Mouse (Mus musculus) neural tube, embryonic 10.5 days (tissue): ENCODE measurements at regions not wholly inside any gene's neighbourhood (a gene's known extent, or its start where the extent isn't known, plus 50 kb on each side); places are given as distances from the start of the nearest gene placed in this dataset.

Source experiments
- DNase-seq: peaks from one replicate; pipeline ENCODE4 v3.0.0-alpha.2; 2017; ENCODE audit warnings: low spot score; ENCODE audit errors: extremely low spot score

GRCm38 (mm10) chr11:79766036-79766435 lies 175.0 kb downstream of the Rab11fip4 start:
- DNase-seq = no peak

GRCm38 (mm10) chr11:79765396-79765795 lies 174.4 kb downstream of the Rab11fip4 start:
- DNase-seq = no peak

- DNase-seq = no peak
Measured at GRCm38 (mm10) chr11:79764026-79764425, 173.0 kb downstream of the Rab11fip4 start.

DNA sequence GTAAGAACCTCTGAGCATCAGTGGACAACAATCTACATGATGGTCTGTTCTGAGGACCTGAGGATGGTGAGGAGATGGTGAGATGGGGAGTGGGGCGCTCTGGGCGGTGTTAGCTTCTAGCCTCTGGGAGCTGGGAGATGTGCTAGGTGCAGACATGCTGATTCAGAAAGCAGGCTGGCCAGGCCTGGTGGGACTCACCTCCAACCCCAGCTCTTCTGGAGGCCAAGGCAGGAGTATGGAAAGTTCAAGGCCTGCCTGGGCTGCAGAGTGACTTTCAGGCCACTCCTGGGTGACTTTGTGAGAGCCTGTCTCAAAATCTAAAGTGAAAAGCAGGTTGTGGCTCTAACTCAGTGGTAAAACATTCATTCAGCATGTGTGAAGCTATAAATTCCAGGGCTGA lies 171.6 kb downstream of the Rab11fip4 start:
- no peak for DNase-seq

DNA sequence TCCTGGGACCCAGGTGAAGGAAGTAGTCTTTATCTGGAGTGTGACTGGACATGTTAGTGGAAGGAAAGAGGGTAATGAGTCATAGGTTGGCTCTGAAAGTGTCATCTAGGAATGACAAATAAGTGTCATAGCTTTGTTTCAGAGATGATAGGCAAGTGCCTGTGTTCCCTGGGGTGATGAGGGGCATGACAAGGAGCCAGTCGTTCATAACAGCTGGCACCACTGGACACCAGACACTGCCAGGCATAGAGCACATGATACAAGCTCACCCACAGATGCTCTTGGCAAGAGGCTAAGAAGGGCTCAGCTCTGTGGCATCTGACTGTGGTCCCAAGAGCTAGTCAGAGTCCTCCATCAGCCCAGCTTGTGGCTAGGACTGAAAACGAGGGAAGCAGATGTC lies 171.0 kb downstream of the Rab11fip4 start:
- no peak for DNase-seq

DNA sequence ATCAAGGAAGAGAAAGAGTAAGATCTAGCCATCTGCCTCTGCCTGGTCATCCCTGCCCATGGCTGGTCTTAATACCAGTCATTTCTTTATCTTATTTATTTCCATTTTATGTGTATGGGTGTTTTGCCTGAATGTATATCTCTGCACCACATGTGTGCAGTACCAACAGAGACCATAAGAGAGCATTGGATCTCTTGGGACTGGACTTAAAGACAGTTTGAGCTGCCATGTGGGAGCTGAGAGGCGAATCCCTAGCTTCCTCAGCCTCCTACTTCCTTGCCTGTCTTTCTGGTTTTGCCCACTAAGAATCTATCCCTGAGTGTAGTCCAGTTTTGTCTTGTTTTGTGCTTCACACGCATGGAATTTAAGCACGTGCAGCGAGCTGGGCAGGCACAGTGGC lies 169.5 kb downstream of the Rab11fip4 start:
- DNase-seq = no peak

DNA sequence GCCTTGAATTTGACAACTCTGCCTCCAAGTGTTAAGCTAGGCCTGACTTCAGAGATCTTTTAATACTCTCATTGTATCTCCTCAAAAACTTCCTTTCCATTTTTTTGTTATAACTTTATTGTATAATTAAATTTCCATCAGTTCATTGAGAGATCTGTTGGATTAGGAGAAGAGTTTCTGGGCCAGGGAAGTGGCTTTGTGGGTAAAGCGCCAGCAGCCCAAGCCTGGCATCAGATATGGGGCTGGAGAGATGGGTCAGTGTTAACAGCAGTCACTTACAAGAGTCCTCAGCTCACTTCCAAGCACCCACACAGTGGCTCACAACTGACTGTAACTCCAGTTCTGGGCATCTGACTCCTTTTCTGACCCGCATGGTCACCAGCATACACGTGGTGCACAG lies 167.3 kb downstream of the Rab11fip4 start:
- DNase-seq = no peak

GRCm38 (mm10) chr11:79757513-79758071 lies 166.6 kb downstream of the Rab11fip4 start:
- DNase-seq = no peak

GRCm38 (mm10) chr11:79756305-79756846 lies 165.4 kb downstream of the Rab11fip4 start:
- DNase-seq = no peak

DNA sequence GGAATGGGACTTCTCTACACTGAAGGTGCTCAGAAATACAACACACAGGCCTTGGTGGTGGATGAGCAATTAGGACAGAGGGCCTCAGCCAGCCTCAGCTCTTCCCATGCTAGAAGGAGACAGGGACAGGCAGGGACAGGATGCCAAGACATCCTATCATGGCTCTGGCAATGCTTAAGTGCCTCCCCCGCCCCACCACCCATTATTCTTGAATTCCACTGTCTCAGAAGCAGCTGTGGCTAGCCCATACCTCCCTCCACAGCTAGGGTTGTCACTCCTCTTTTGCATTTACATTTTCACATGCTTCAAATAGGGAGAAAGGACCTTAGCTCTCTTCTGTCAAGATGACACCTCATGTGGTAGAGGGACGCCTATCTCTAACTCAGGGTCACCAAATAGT lies 162.5 kb downstream of the Rab11fip4 start:
- no peak for DNase-seq

DNA sequence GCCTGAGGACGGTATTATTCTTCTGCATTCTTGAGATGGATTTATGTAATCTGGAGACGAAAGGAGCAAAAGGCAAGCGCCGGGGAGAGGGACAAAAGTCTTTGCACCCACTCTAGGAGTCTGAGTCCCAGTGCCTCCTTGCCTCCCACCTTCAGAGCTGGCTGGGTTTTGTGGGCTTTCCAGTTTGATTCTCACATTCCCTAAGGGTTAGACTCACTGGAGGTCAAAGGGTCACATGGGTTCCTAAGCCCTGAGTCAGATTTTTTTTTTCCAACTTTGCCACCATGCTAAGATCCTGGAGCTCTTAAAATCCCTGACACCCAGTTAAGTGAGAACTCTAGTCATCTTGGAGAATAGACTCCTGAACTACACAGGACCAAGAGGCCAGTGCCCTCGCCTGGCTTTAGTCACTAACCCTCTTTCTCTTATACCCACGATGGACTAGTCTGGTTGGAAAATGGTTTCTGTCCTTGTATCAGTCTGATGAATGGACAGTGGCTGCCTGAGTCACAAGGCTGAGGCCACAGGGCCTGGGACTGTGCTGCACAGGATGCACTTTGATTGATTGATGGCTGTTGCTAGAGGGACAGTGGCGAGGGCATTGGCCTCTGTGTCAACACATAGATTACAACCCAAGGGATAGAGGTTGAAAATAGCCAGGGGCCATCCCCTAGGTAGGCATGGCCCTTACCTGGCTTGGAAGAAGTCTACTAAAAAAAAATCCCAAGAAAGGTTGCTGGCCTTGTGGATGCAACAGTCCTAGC lies 161.9 kb downstream of the Rab11fip4 start:
- no peak for DNase-seq

DNA sequence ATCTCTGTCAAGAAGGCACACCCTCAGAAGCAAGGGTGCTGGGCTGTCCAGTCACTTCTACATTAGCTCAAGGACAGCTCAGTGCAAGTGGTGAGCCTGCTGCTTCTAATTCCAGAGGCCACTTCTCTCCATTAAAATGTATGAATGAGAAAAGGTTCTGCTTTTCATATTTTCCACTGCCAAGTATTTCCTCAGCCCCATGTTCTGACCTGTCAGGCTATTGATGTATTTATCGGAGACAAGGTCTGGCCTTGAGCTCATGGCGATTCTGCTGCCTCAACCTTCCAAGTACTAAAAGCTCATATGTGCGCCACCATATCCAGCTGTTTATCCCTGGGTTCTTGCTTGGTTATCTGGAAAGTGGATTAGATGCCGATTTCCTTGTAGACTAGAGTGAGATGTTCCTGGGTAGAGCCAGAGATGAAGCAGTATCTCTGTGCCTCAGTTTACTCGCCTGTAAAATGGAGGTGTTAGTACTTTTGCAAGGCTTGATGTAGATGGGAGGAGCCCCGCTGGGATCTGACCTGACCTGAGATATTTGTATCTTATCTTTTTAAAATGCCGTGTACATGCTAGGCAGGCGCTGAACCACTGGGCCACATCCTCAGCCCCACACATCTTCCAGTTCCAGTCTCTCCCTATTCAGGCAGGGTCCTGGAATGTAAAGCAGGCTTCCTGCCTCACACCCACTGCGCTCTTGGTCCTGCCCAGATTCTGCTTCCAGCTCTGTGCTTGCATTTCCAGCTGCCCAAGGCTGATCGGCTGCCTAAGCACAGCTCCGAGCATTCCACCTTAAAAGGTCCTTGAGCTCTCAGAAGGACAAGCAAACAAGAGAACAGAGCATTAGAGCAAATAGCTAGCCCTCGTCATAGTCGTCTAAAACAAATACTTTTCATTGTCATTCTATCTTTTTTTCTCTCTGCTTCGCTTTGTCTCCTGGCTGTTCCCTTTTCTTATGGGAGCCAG lies 161.0 kb downstream of the Rab11fip4 start:
- no peak for DNase-seq

DNA sequence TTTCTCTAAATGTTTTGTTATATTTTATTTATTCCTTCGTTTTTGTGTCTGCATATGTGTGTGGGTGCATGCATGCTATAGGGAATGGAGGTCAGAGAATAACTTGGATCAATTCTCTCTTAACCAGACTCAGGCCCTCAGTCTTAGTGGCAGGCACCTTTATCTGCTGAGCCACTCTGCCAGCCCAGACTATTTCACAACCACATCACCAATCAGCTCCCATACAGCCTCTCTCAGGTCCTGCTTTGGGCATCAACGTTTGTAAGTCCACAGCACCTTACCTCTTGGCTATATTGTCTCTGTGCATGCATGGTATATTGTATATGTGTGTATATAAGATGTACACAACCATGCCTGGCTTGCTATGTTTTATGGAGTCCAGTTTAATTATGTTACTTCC lies 159.9 kb downstream of the Rab11fip4 start:
- no peak for DNase-seq

GRCm38 (mm10) chr11:79749755-79750434 lies 158.9 kb downstream of the Rab11fip4 start:
- DNase-seq = no peak

DNA sequence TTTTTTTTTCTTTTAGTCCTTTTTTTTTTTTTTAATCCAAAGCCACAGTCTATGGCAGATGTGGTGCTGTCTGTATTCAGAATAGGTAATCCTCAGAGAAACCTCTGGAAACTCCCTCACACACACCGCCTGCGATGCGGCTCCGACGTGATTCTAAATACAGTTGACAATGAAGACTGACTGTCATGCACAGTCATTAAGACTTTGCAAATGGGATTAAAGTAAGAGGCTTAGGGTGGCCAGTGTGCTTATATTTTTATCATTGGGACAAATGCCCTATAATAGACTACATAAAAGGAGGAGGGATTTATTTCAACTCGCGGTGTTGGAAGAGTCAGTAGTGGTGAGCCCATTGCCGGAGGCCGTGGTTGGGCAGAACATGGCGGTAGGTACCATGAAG lies 158.1 kb downstream of the Rab11fip4 start:
- DNase-seq = no peak

- DNase-seq = no peak
Measured at GRCm38 (mm10) chr11:79748606-79749125, 157.7 kb downstream of the Rab11fip4 start.

- DNase-seq = no peak
Measured at GRCm38 (mm10) chr11:79747801-79748200, 156.8 kb downstream of the Rab11fip4 start.
